Mouse (Mus musculus): ENCODE results near the gene Tirap. TPM values are rescaled to one million over a fixed set of nuclear protein-coding genes. Genes with fewer than 3 reads are reported as not detected.

Gene Tirap
- 2.7 and 2.8 TPM in 2 replicates for polyA plus RNA-seq (2012; rRNA removed)

DNA sequence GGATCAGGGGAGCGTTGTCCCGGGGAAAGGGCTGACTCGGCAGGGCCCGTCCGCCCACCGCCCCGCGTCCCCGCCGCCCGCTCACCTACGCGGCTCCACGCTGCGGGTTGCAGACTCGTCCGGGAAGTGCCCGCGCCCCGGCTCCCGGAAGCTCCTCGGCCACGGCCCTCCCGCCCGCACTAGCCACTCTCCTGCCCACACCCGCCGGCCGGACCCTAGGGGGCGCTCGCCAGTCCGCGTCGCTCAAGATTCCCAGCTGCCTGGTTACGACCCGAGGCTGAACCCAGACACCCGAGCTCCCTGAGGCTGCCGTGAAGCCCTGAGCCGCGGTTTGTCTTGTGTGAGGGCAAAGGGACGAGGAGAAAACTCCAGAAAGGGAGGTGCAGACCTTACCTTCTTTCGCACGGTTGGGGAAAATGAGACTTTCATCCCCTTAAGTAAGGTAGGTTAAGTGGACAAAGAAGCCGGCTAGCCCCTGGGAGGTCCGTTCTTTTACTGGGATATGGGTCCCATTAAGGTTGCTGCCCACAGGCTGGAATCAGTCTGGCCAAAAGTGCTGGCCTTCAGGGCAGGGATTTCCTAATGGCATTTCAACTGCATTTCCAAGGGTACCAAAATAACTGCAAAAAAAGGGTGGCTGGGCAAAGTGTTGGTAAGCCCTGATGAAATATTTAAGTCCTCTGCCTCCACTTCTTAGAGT lies at the start of gene Tirap, which contains the start of gene Srpr:
TSS of gene Tirap (minus strand) at position 520 of the 700 bp plus-strand sequence.
TSS of gene Srpr (plus strand) at position 404 of the 700 bp plus-strand sequence.
- WGBS: under 1% methylated on average over 44 of the region's 44 CpGs
- Histone ChIP-seq H3K4me3 (replicated peaks; ENCODE audit: insufficient read depth, low read depth, low read length) (peak within 1 kb of the TSS; percentile 59), H3K27me3 (ENCODE audit: control insufficient read depth, insufficient read depth, low read length) (no peaks in the 10 kb centered on the region), H3K27ac (ENCODE audit: insufficient read depth, low read length) (no peak within 1 kb of the TSS), H3K4me1 (ENCODE audit: control insufficient read depth, insufficient read depth, low read length) (peaks cover 2% of the 10 kb centered on the region)
- TF ChIP-seq POLR2A (IDR thresholded peaks at IDR 0.05; ENCODE audit: borderline replicate concordance, insufficient read depth, low read length) (0 out of 2 replicates have a peak, but pooled peaks have one; percentile 15), CTCF (IDR thresholded peaks at IDR 0.05; ENCODE audit: borderline replicate concordance, insufficient read depth, low read depth, low read length) (peak; percentile 66; the same call in 1 of the 2 replicates)
- DNase-seq: peak; percentile 88 to 93

DNA sequence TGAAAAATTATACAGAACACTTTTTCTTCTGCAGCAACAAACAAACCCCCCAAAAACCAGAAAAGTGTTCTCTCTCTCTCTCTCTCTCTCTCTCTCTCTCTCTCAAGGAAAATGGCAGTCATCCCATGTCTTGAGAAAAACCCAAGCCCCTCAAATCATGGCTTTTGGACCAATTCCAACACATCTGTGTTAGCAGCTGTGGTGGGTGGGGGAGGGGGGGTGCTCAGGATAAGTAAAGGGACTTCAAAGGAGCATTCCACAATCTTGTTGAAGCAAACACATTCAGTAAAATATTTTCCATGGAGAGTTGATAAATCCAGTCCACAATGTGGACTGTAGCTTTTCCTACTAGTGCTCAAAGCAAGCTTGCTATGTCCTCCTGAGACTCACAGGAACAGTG lies 49.4 kb upstream of the Tirap start:
- no peak overlapping the region for H3K27ac ChIP-seq (ENCODE audit: insufficient read depth, low read length)
- DNase-seq: no peak
- H3K27me3 ChIP-seq (ENCODE audit: control insufficient read depth, insufficient read depth, low read length): no peaks in the 10 kb centered on the region
- no peaks in the 10 kb centered on the region for H3K4me1 ChIP-seq (ENCODE audit: control insufficient read depth, insufficient read depth, low read length)
- H3K4me3 ChIP-seq (replicated peaks; ENCODE audit: insufficient read depth, low read depth, low read length): no peak overlapping the region
- TF ChIP-seq CTCF (IDR thresholded peaks at IDR 0.05; ENCODE audit: borderline replicate concordance, insufficient read depth, low read depth, low read length): no peak
- TF ChIP-seq POLR2A (IDR thresholded peaks at IDR 0.05; ENCODE audit: borderline replicate concordance, insufficient read depth, low read length): no peak

DNA sequence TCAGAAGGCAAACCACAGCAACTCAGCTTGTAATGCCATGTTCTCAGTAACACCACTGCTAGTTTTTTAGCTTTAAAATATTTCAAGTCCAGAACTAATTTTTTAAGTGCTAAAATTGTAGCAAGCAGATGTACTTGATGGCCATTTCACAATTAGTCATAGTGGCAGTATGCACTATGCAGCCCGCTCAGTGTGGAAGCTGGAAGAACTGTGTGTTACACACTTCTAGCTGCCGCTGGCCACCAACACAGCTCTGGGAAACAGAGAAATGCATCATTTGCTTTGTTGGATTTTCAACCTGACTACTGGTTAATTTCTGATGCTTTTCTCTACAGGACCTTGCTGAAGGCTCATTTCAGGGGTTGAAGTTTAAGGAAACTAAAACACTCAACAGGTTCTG lies 47.3 kb upstream of the Tirap start:
- no peak for TF ChIP-seq CTCF (IDR thresholded peaks at IDR 0.05; ENCODE audit: borderline replicate concordance, insufficient read depth, low read depth, low read length)
- no peak for TF ChIP-seq POLR2A (IDR thresholded peaks at IDR 0.05; ENCODE audit: borderline replicate concordance, insufficient read depth, low read length)
- Histone ChIP-seq H3K27ac (ENCODE audit: insufficient read depth, low read length) (no peak overlapping the region), H3K4me3 (replicated peaks; ENCODE audit: insufficient read depth, low read depth, low read length) (no peak overlapping the region), H3K4me1 (ENCODE audit: control insufficient read depth, insufficient read depth, low read length) (no peaks in the 10 kb centered on the region), H3K27me3 (ENCODE audit: control insufficient read depth, insufficient read depth, low read length) (no peaks in the 10 kb centered on the region)
- DNase-seq: no peak
- 95% methylated on average over 2 of the region's 2 CpGs for whole genome bisulfite sequencing

GRCm38 (mm10) chr9:35239734-35240133 lies 39.6 kb upstream of the Tirap start:
- Histone ChIP-seq H3K4me3 (replicated peaks; ENCODE audit: insufficient read depth, low read depth, low read length) (no peak overlapping the region), H3K27me3 (ENCODE audit: control insufficient read depth, insufficient read depth, low read length) (no peaks in the 10 kb centered on the region), H3K27ac (ENCODE audit: insufficient read depth, low read length) (no peak overlapping the region), H3K4me1 (ENCODE audit: control insufficient read depth, insufficient read depth, low read length) (peaks cover 3% of the 10 kb centered on the region)
- DNase-seq: no peak
- no peak for TF ChIP-seq CTCF (IDR thresholded peaks at IDR 0.05; ENCODE audit: borderline replicate concordance, insufficient read depth, low read depth, low read length)
- TF ChIP-seq POLR2A (IDR thresholded peaks at IDR 0.05; ENCODE audit: borderline replicate concordance, insufficient read depth, low read length): no peak
- 24% methylated on average over 1 of the region's 1 CpGs for WGBS

GRCm38 (mm10) chr9:35238915-35239571 lies 39.0 kb upstream of the Tirap start:
- no peak for DNase-seq
- Histone ChIP-seq H3K27ac (ENCODE audit: insufficient read depth, low read length) (no peak overlapping the region), H3K27me3 (ENCODE audit: control insufficient read depth, insufficient read depth, low read length) (no peaks in the 10 kb centered on the region), H3K4me3 (replicated peaks; ENCODE audit: insufficient read depth, low read depth, low read length) (no peak overlapping the region), H3K4me1 (ENCODE audit: control insufficient read depth, insufficient read depth, low read length) (peaks cover 3% of the 10 kb centered on the region)
- no peak for TF ChIP-seq POLR2A (IDR thresholded peaks at IDR 0.05; ENCODE audit: borderline replicate concordance, insufficient read depth, low read length)
- no peak for TF ChIP-seq CTCF (IDR thresholded peaks at IDR 0.05; ENCODE audit: borderline replicate concordance, insufficient read depth, low read depth, low read length)
- 70% methylated on average over 6 of the region's 6 CpGs for WGBS

DNA sequence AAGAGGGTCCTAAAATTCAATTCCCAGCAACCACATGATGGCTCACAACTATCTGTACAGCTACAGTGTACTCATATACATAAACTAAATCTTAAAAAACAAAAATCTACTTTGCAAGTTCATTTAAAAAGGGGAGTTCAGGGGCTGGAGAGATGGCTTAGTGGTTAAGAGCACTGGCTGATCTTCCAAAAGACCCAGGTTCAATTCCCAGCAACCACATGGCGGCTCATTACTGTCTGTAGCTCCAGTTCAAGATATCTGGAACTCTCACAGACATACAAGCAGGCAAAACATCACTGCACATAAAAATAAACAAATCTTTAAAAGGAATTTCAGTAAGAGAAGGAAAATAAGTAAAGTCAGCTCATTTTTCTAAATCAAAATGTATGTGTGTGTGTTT lies 38.3 kb upstream of the Tirap start:
- Histone ChIP-seq H3K27me3 (ENCODE audit: control insufficient read depth, insufficient read depth, low read length) (no peaks in the 10 kb centered on the region), H3K4me3 (replicated peaks; ENCODE audit: insufficient read depth, low read depth, low read length) (no peak overlapping the region), H3K4me1 (ENCODE audit: control insufficient read depth, insufficient read depth, low read length) (peaks cover 3% of the 10 kb centered on the region), H3K27ac (ENCODE audit: insufficient read depth, low read length) (no peak overlapping the region)
- no peak for DNase-seq
- WGBS: 98% methylated on average over 1 of the region's 1 CpGs
- TF ChIP-seq POLR2A (IDR thresholded peaks at IDR 0.05; ENCODE audit: borderline replicate concordance, insufficient read depth, low read length): no peak
- no peak for TF ChIP-seq CTCF (IDR thresholded peaks at IDR 0.05; ENCODE audit: borderline replicate concordance, insufficient read depth, low read depth, low read length)

- TF ChIP-seq CTCF (IDR thresholded peaks at IDR 0.05; ENCODE audit: borderline replicate concordance, insufficient read depth, low read depth, low read length): no peak
- TF ChIP-seq POLR2A (IDR thresholded peaks at IDR 0.05; ENCODE audit: borderline replicate concordance, insufficient read depth, low read length): no peak
- Histone ChIP-seq H3K4me3 (replicated peaks; ENCODE audit: insufficient read depth, low read depth, low read length) (no peak overlapping the region), H3K4me1 (ENCODE audit: control insufficient read depth, insufficient read depth, low read length) (peaks cover 3% of the 10 kb centered on the region), H3K27ac (ENCODE audit: insufficient read depth, low read length) (no peak overlapping the region), H3K27me3 (ENCODE audit: control insufficient read depth, insufficient read depth, low read length) (no peaks in the 10 kb centered on the region)
- WGBS: 27% methylated on average over 3 of the region's 3 CpGs
- no peak for DNase-seq
Observed at GRCm38 (mm10) chr9:35235996-35236395, 35.9 kb upstream of the Tirap start.

GRCm38 (mm10) chr9:35228671-35229070 lies 28.6 kb upstream of the Tirap start:
- TF ChIP-seq POLR2A (IDR thresholded peaks at IDR 0.05; ENCODE audit: borderline replicate concordance, insufficient read depth, low read length): no peak
- TF ChIP-seq CTCF (IDR thresholded peaks at IDR 0.05; ENCODE audit: borderline replicate concordance, insufficient read depth, low read depth, low read length): no peak
- no peak overlapping the region for H3K4me3 ChIP-seq (replicated peaks; ENCODE audit: insufficient read depth, low read depth, low read length)
- H3K27me3 ChIP-seq (ENCODE audit: control insufficient read depth, insufficient read depth, low read length): no peaks in the 10 kb centered on the region
- no peak for DNase-seq
- no peak overlapping the region for H3K27ac ChIP-seq (ENCODE audit: insufficient read depth, low read length)
- H3K4me1 ChIP-seq (ENCODE audit: control insufficient read depth, insufficient read depth, low read length): no peaks in the 10 kb centered on the region
- 93% methylated on average over 3 of the region's 3 CpGs for WGBS

Data from cerebellum, adult 2 months (tissue).